Mouse (Mus musculus): ENCODE measurements around the gene Olfr70. TPM values are rescaled to one million over a fixed set of nuclear protein-coding genes. Genes with fewer than 3 reads are reported as not detected.

Olfr70 gene
- polyA plus RNA-seq, 1 experiment: not detected

GRCm38 (mm10) chr4:43666412-43666811, 34.2 kb downstream of the Olfr70 start:
- no peak overlapping the region for H3K4me3 ChIP-seq (ENCODE audit: extremely low read depth, insufficient read depth, insufficient read length)
- H3K27ac ChIP-seq (ENCODE audit: insufficient read depth, low read length): no peak overlapping the region
- H3K36me3 ChIP-seq (ENCODE audit: control insufficient read depth, insufficient read depth, low read length): no peaks in the 10 kb centered on the region
- no peak for DNase-seq (ENCODE audit: low read depth in 1 of 2, low spot score in 2 of 2)
- TF ChIP-seq POLR2A (IDR thresholded peaks at IDR 0.05; ENCODE audit: low read depth, low read length) (no peak), CTCF (IDR thresholded peaks at IDR 0.05; ENCODE audit: extremely low read depth, insufficient read depth, insufficient read length, insufficient replicate concordance) (no peak)
- WGBS: 21% methylated on average over 4 of the region's 4 CpGs
- peaks cover 4% of the 10 kb centered on the region; the same call in 1 of the 2 replicates for H3K4me1 ChIP-seq (ENCODE audit: control insufficient read depth, insufficient read depth, insufficient read length)
- no peaks in the 10 kb centered on the region for H3K27me3 ChIP-seq (ENCODE audit: control insufficient read depth, insufficient read depth, low read length)

- no peak for DNase-seq (ENCODE audit: low read depth in 1 of 2, low spot score in 2 of 2)
- H3K4me3 ChIP-seq (ENCODE audit: extremely low read depth, insufficient read depth, insufficient read length): no peak overlapping the region
- WGBS: 64% methylated on average over 4 of the region's 4 CpGs
- peaks cover 4% of the 10 kb centered on the region; the same call in 1 of the 2 replicates for H3K4me1 ChIP-seq (ENCODE audit: control insufficient read depth, insufficient read depth, insufficient read length)
- H3K27me3 ChIP-seq (ENCODE audit: control insufficient read depth, insufficient read depth, low read length): no peaks in the 10 kb centered on the region
- no peak overlapping the region for H3K27ac ChIP-seq (ENCODE audit: insufficient read depth, low read length)
- no peak for TF ChIP-seq POLR2A (IDR thresholded peaks at IDR 0.05; ENCODE audit: low read depth, low read length)
- no peak for TF ChIP-seq CTCF (IDR thresholded peaks at IDR 0.05; ENCODE audit: extremely low read depth, insufficient read depth, insufficient read length, insufficient replicate concordance)
- H3K36me3 ChIP-seq (ENCODE audit: control insufficient read depth, insufficient read depth, low read length): no peaks in the 10 kb centered on the region
These were observed 43.5 kb downstream of the Olfr70 start for GRCm38 (mm10) chr4:43657146-43657545.

- H3K4me3 ChIP-seq (ENCODE audit: extremely low read depth, insufficient read depth, insufficient read length): peak within 1 kb of the TSS; percentile 98
- no peaks in the 10 kb centered on the region for H3K36me3 ChIP-seq (ENCODE audit: control insufficient read depth, insufficient read depth, low read length)
- H3K27ac ChIP-seq (ENCODE audit: insufficient read depth, low read length): peak within 1 kb of the TSS; percentile 88
- WGBS: under 1% methylated on average over 34 of the region's 34 CpGs
- peak; percentile 88 to 93 for DNase-seq (ENCODE audit: low read depth in 1 of 2, low spot score in 2 of 2)
- peaks cover 4% of the 10 kb centered on the region; the same call in 1 of the 2 replicates for H3K4me1 ChIP-seq (ENCODE audit: control insufficient read depth, insufficient read depth, insufficient read length)
- peak; percentile 91 for TF ChIP-seq POLR2A (IDR thresholded peaks at IDR 0.05; ENCODE audit: low read depth, low read length)
- no peak for TF ChIP-seq CTCF (IDR thresholded peaks at IDR 0.05; ENCODE audit: extremely low read depth, insufficient read depth, insufficient read length, insufficient replicate concordance)
- H3K27me3 ChIP-seq (ENCODE audit: control insufficient read depth, insufficient read depth, low read length): no peaks in the 10 kb centered on the region
These were observed 44.1 kb downstream of the Olfr70 start, which contains the start of gene Hint2 for GRCm38 (mm10) chr4:43656339-43657109. Gene Hint2, minus strand, starts transcription at chr4:43656466.

GRCm38 (mm10) chr4:43655656-43656338, 44.8 kb downstream of the Olfr70 start:
- TF ChIP-seq POLR2A (IDR thresholded peaks at IDR 0.05; ENCODE audit: low read depth, low read length) (no peak), CTCF (IDR thresholded peaks at IDR 0.05; ENCODE audit: extremely low read depth, insufficient read depth, insufficient read length, insufficient replicate concordance) (no peak)
- 11% methylated on average over 34 of the region's 34 CpGs for WGBS
- H3K27me3 ChIP-seq (ENCODE audit: control insufficient read depth, insufficient read depth, low read length): no peaks in the 10 kb centered on the region
- H3K4me3 ChIP-seq (ENCODE audit: extremely low read depth, insufficient read depth, insufficient read length): peak overlapping the region; percentile 98
- peak overlapping the region; percentile 61 for H3K27ac ChIP-seq (ENCODE audit: insufficient read depth, low read length)
- no peaks in the 10 kb centered on the region for H3K36me3 ChIP-seq (ENCODE audit: control insufficient read depth, insufficient read depth, low read length)
- peaks cover 4% of the 10 kb centered on the region; the same call in 1 of the 2 replicates for H3K4me1 ChIP-seq (ENCODE audit: control insufficient read depth, insufficient read depth, insufficient read length)
- DNase-seq (ENCODE audit: low read depth in 1 of 2, low spot score in 2 of 2): no peak

- 36% methylated on average over 24 of the region's 24 CpGs for WGBS
- no peak within 1 kb of the TSS for H3K27ac ChIP-seq (ENCODE audit: insufficient read depth, low read length)
- H3K4me3 ChIP-seq (ENCODE audit: extremely low read depth, insufficient read depth, insufficient read length): no peak within 1 kb of the TSS
- no peak for DNase-seq (ENCODE audit: low read depth in 1 of 2, low spot score in 2 of 2)
- H3K4me1 ChIP-seq (ENCODE audit: control insufficient read depth, insufficient read depth, insufficient read length): peaks cover 4% of the 10 kb centered on the region; the same call in 1 of the 2 replicates
- TF ChIP-seq POLR2A (IDR thresholded peaks at IDR 0.05; ENCODE audit: low read depth, low read length): no peak
- no peak for TF ChIP-seq CTCF (IDR thresholded peaks at IDR 0.05; ENCODE audit: extremely low read depth, insufficient read depth, insufficient read length, insufficient replicate concordance)
- H3K27me3 ChIP-seq (ENCODE audit: control insufficient read depth, insufficient read depth, low read length): no peaks in the 10 kb centered on the region
- no peaks in the 10 kb centered on the region for H3K36me3 ChIP-seq (ENCODE audit: control insufficient read depth, insufficient read depth, low read length)
These were observed 47.2 kb downstream of the Olfr70 start, which contains the start of gene Spag8 for GRCm38 (mm10) chr4:43653161-43654015. Gene Spag8, minus strand, starts transcription at chr4:43653594.

- no peak for TF ChIP-seq CTCF (IDR thresholded peaks at IDR 0.05; ENCODE audit: extremely low read depth, insufficient read depth, insufficient read length, insufficient replicate concordance)
- TF ChIP-seq POLR2A (IDR thresholded peaks at IDR 0.05; ENCODE audit: low read depth, low read length): no peak
- WGBS: 84% methylated on average over 4 of the region's 4 CpGs
- Histone ChIP-seq H3K4me1 (ENCODE audit: control insufficient read depth, insufficient read depth, insufficient read length) (peaks cover 4% of the 10 kb centered on the region; the same call in 1 of the 2 replicates), H3K36me3 (ENCODE audit: control insufficient read depth, insufficient read depth, low read length) (no peaks in the 10 kb centered on the region), H3K27me3 (ENCODE audit: control insufficient read depth, insufficient read depth, low read length) (no peaks in the 10 kb centered on the region), H3K27ac (ENCODE audit: insufficient read depth, low read length) (no peak overlapping the region), H3K4me3 (ENCODE audit: extremely low read depth, insufficient read depth, insufficient read length) (no peak overlapping the region)
- no peak for DNase-seq (ENCODE audit: low read depth in 1 of 2, low spot score in 2 of 2)
These were observed 47.9 kb downstream of the Olfr70 start for GRCm38 (mm10) chr4:43652726-43653125.
